Mouse (Mus musculus) large intestine, adult 2 months (tissue): ENCODE measurements around the gene Mypn. TPM values are rescaled to one million over a fixed set of nuclear protein-coding genes. Genes with fewer than 3 reads are reported as not detected.

Source experiments
- DNase-seq: peaks from one replicate; pipeline ENCODE4 v3.0.0-alpha.2; 2012; ENCODE audit warnings: low read depth, low spot score
- WGBS: fragments of 180-500 bp; shearing (Covaris S2); methylation state at CpG from one replicate; pipeline ENCODE4 v1.1.7; 2018; 5-methylcytosine and 5-hydroxymethylcytosine counted together
- polyA plus RNA-seq: library from polyadenylated mRNA; depleted of rRNA; stranded (reverse); fragments of >200 nt; gene quantifications from 2 replicates; pipeline ENCODE4 v1.2.3, GENCODE M21; 2012

The Mypn gene
- polyA plus RNA-seq, 1 experiment, result 0.16 TPM

GRCm38 (mm10) chr10:63208871-63209270 lies 5.1 kb upstream of the Mypn start:
- DNase-seq, result no peak
- WGBS, result 42% methylated on average over 6 of the region's 6 CpGs

- DNase-seq, result no peak
- WGBS, result 76% methylated on average over 3 of the region's 3 CpGs
These were observed 750 bp downstream of the Mypn start for GRCm38 (mm10) chr10:63203002-63203401.

GRCm38 (mm10) chr10:63201534-63201933 lies 2.2 kb downstream of the Mypn start:
- 81% methylated on average over 8 of the region's 8 CpGs for WGBS
- no peak for DNase-seq

- WGBS, result 83% methylated on average over 4 of the region's 4 CpGs
- no peak for DNase-seq
These were observed 4.7 kb downstream of the Mypn start for GRCm38 (mm10) chr10:63199008-63199407.

GRCm38 (mm10) chr10:63192736-63193135 lies 11.0 kb downstream of the Mypn start:
- 86% methylated on average over 14 of the region's 14 CpGs for WGBS
- no peak for DNase-seq

- DNase-seq, result no peak
- 73% methylated on average over 18 of the region's 18 CpGs for WGBS
These were observed 11.5 kb downstream of the Mypn start for GRCm38 (mm10) chr10:63192276-63192675.

GRCm38 (mm10) chr10:63184451-63184850 lies 19.3 kb downstream of the Mypn start:
- DNase-seq, result no peak
- WGBS, result 81% methylated on average over 4 of the region's 4 CpGs

GRCm38 (mm10) chr10:63182177-63182768 lies 21.5 kb downstream of the Mypn start:
- 72% methylated on average over 5 of the region's 5 CpGs for WGBS
- DNase-seq, result no peak

- 52% methylated on average over 1 of the region's 1 CpGs for WGBS
- DNase-seq, result no peak
These were observed 22.6 kb downstream of the Mypn start for GRCm38 (mm10) chr10:63181166-63181565.

- DNase-seq, result no peak
- WGBS, result 81% methylated on average over 10 of the region's 10 CpGs
These were observed 24.2 kb downstream of the Mypn start for GRCm38 (mm10) chr10:63179524-63179923.

- DNase-seq, result no peak
- 93% methylated on average over 2 of the region's 2 CpGs for WGBS
These were observed 25.4 kb downstream of the Mypn start for GRCm38 (mm10) chr10:63178318-63178717.

- WGBS, result 51% methylated on average over 21 of the region's 21 CpGs
- no peak for DNase-seq
These were observed 26.2 kb downstream of the Mypn start for GRCm38 (mm10) chr10:63177286-63178140.

GRCm38 (mm10) chr10:63176471-63176931 lies 27.3 kb downstream of the Mypn start:
- no peak for DNase-seq

GRCm38 (mm10) chr10:63172089-63172488 lies 31.7 kb downstream of the Mypn start:
- WGBS, result 68% methylated on average over 3 of the region's 3 CpGs
- DNase-seq, result no peak

More at GRCm38 (mm10) chr10:63176471-63176931, 27.3 kb downstream of the Mypn start:
- 49% methylated on average over 8 of the region's 8 CpGs for WGBS

- 90% methylated on average over 11 of the region's 11 CpGs for WGBS
- DNase-seq, result no peak
These were observed 34.2 kb downstream of the Mypn start for GRCm38 (mm10) chr10:63169503-63169902.

GRCm38 (mm10) chr10:63168124-63168523 lies 35.6 kb downstream of the Mypn start:
- 83% methylated on average over 12 of the region's 12 CpGs for WGBS
- DNase-seq, result no peak

- 72% methylated on average over 10 of the region's 10 CpGs for WGBS
- DNase-seq, result no peak
These were observed 36.3 kb downstream of the Mypn start for GRCm38 (mm10) chr10:63167241-63167995.

- DNase-seq, result no peak
- 65% methylated on average over 16 of the region's 16 CpGs for WGBS
These were observed 37.9 kb downstream of the Mypn start for GRCm38 (mm10) chr10:63165752-63166412.

GRCm38 (mm10) chr10:63161240-63161639 lies 42.5 kb downstream of the Mypn start:
- no peak for DNase-seq
- 63% methylated on average over 5 of the region's 5 CpGs for WGBS

GRCm38 (mm10) chr10:63160671-63161070 lies 43.1 kb downstream of the Mypn start:
- 59% methylated on average over 12 of the region's 12 CpGs for WGBS
- DNase-seq, result no peak
